Mouse (Mus musculus) ovary, postnatal 36 days (tissue): Measurements from ENCODE around the gene Olfr1404.
"Not testable (repeated sequence)": the region's sequence is repeated elsewhere in the genome, so short reads cannot be mapped to it uniquely, and the experiment has no call there.

Experiments
- DNase-seq: peaks from one replicate; pipeline ENCODE4 v3.0.0; 2022; ENCODE audit warnings: low spot score, mixed read lengths

Olfr1404 gene

GRCm38 (mm10) chr1:173212092-173212491 lies at the start of gene Olfr1404:
Olfr1404 (plus strand) TSS chr1:173212392.
- no peak for DNase-seq

- DNase-seq: no peak
Observed at GRCm38 (mm10) chr1:173174154-173174842, 37.9 kb upstream of the Olfr1404 start.

- no peak for DNase-seq
Observed at GRCm38 (mm10) chr1:173190540-173190939, 21.7 kb upstream of the Olfr1404 start, which contains the start of gene Olfr1406. Olfr1406 (minus strand) TSS chr1:173190640.

GRCm38 (mm10) chr1:173192059-173192458 lies 20.1 kb upstream of the Olfr1404 start:
- no peak for DNase-seq

GRCm38 (mm10) chr1:173196359-173196758 lies 15.8 kb upstream of the Olfr1404 start:
- no peak for DNase-seq

GRCm38 (mm10) chr1:173197508-173197907 lies 14.7 kb upstream of the Olfr1404 start, which contains the start of gene Olfr218:
Olfr218 (plus strand) TSS chr1:173197808.
- no peak for DNase-seq

- DNase-seq: no peak
Observed at GRCm38 (mm10) chr1:173216481-173216880, 4.3 kb downstream of the Olfr1404 start.

- DNase-seq: no peak
Observed at GRCm38 (mm10) chr1:173227081-173227480, 14.9 kb downstream of the Olfr1404 start, which contains the start of gene Fcer1a. Fcer1a (minus strand) TSS chr1:173227214.

- not testable (repeated sequence) for DNase-seq
Observed at GRCm38 (mm10) chr1:173237004-173237403, 24.8 kb downstream of the Olfr1404 start.

GRCm38 (mm10) chr1:173249888-173250287 lies 37.7 kb downstream of the Olfr1404 start:
- no peak for DNase-seq

GRCm38 (mm10) chr1:173265701-173266100 lies 53.5 kb downstream of the Olfr1404 start, which contains the start of gene Olfr418:
Olfr418 (plus strand) TSS chr1:173266001.
- no peak for DNase-seq
